Mouse (Mus musculus) midbrain, embryonic 10.5 days (tissue): Measurements from ENCODE around the gene Slc1a4. TPM values are rescaled to one million over a fixed set of nuclear protein-coding genes. Genes with fewer than 3 reads are reported as not detected.

Experiments used
- DNase-seq: peaks from one replicate; pipeline ENCODE4 v3.0.0-alpha.2; 2017; ENCODE audit warnings: low spot score
- H3K27ac ChIP-seq: fragments of 300-500 bp; sonication (generic); replicated peaks from 2 replicates; pipeline ENCODE4 v1.5.1; 2016; ENCODE audit warnings: mild to moderate bottlenecking
- H3K27me3 ChIP-seq: fragments of 300-500 bp; sonication (generic); 2 replicates; pipeline ENCODE4 v1.6.1; 2016; ENCODE audit warnings: low read depth, mild to moderate bottlenecking; ENCODE audit not compliant: poor library complexity, severe bottlenecking
- H3K36me3 ChIP-seq: fragments of 300-500 bp; sonication (generic); 2 replicates; pipeline ENCODE4 v1.6.1; 2016; ENCODE audit warnings: mild to moderate bottlenecking, moderate library complexity
- H3K4me1 ChIP-seq: fragments of 300-500 bp; sonication (generic); 2 replicates; pipeline ENCODE4 v1.6.1; 2016
- H3K4me3 ChIP-seq: fragments of 300-500 bp; sonication (generic); 2 replicates; pipeline ENCODE4 v1.5.1; 2016; ENCODE audit warnings: mild to moderate bottlenecking, moderate library complexity
- H3K9me3 ChIP-seq: fragments of 300-500 bp; sonication (generic); replicated peaks from 2 replicates; pipeline ENCODE4 v1.6.1; 2016; ENCODE audit warnings: mild to moderate bottlenecking
- WGBS: fragments of 180-500 bp; shearing (Covaris S2); methylation state at CpG from one replicate; pipeline ENCODE4 v1.1.7; 2016; 5-methylcytosine and 5-hydroxymethylcytosine counted together
- polyA plus RNA-seq: library from polyadenylated mRNA; unstranded; fragments of >200 nt; fragmentation: Nextera tagmentation; extraction: Ambion mirVana; gene quantifications from 2 replicates; pipeline ENCODE4 v1.2.1, GENCODE M21; 2016

Gene Slc1a4
- polyA plus RNA-seq = 14.8 and 19.4 TPM in 2 replicates

- H3K36me3 ChIP-seq = no peaks in the 10 kb centered on the region
- peaks cover 48% of the 10 kb centered on the region for H3K4me1 ChIP-seq
- H3K27ac ChIP-seq = peak within 1 kb of the TSS; percentile 94
- peak; percentile 97 for DNase-seq
- under 1% methylated on average over 48 of the region's 48 CpGs for WGBS
- no peaks in the 10 kb centered on the region for H3K27me3 ChIP-seq
- H3K4me3 ChIP-seq = peak within 1 kb of the TSS; percentile 80
- H3K9me3 ChIP-seq = no peaks in the 10 kb centered on the region
Measured at GRCm38 (mm10) chr11:20332561-20333514, at the start of gene Slc1a4. Gene Slc1a4, minus strand, starts transcription at chr11:20332713.

DNA sequence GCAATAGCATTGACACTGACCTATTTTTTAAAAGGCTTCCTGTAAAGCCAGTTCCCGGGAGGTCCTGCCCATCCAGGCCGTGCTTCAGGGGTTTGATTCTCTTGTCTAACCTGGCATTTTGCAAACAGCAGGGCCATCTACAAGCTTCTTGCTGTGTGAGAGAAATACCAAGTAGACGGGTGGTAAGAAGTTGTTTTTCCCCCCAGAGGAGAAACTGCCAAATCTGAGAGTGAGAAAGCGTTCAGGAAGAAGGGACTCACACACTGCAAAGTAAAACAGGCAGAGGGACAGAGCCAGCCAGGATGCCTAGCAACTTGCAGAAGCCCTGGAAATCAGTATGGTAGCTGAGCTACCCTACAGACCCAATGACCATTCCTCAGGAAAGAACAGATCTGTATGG lies 47.6 kb upstream of the Slc1a4 start:
- Histone ChIP-seq H3K4me3 (no peak overlapping the region), H3K27me3 (no peaks in the 10 kb centered on the region)
- WGBS = 81% methylated on average over 4 of the region's 4 CpGs

GRCm38 (mm10) chr11:20376642-20377041 lies 44.1 kb upstream of the Slc1a4 start:
- Histone ChIP-seq H3K27ac (no peak overlapping the region), H3K4me1 (no peaks in the 10 kb centered on the region), H3K9me3 (no peaks in the 10 kb centered on the region), H3K36me3 (no peaks in the 10 kb centered on the region), H3K4me3 (no peak overlapping the region), H3K27me3 (no peaks in the 10 kb centered on the region)
- 93% methylated on average over 7 of the region's 7 CpGs for WGBS
- no peak for DNase-seq

More for the DNA sequence above, 47.6 kb upstream of the Slc1a4 start:
- Histone ChIP-seq H3K27ac (no peak overlapping the region), H3K4me1 (no peaks in the 10 kb centered on the region), H3K36me3 (no peaks in the 10 kb centered on the region), H3K9me3 (no peaks in the 10 kb centered on the region)
- DNase-seq = no peak

DNA sequence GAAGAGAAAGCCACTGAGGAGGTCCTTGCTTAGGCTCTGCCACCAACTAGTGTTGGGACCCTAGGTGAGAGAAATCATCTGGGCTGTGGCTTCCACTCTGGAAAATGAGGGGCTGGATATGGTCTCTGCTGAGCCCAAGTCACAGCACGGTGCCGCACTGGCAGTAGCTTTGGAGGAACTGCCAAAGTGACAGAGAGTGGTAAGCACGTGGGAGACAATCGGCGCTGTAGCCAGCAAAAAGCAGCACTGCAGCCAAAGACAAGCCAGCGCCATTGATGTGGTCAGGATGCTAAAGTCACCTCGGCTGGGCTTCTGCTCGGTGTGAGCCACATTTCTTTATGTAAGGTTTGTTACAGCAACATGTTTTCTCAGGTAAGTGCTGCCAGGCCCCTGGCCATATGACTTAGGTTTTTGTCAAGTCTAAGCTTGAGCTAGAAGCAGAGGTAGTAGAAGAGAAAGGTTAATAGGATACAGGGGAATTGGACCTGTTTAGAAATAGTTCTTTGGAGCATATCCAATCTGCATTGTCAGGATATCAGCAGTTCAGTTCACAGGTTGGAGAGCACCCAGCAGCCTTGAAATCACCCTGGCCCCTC lies 40.2 kb upstream of the Slc1a4 start:
- Histone ChIP-seq H3K4me3 (no peak overlapping the region), H3K27me3 (no peaks in the 10 kb centered on the region), H3K9me3 (no peaks in the 10 kb centered on the region), H3K27ac (no peak overlapping the region), H3K4me1 (no peaks in the 10 kb centered on the region), H3K36me3 (no peaks in the 10 kb centered on the region)
- whole genome bisulfite sequencing = 84% methylated on average over 8 of the region's 8 CpGs
- no peak for DNase-seq

- no peaks in the 10 kb centered on the region for H3K36me3 ChIP-seq
- DNase-seq = no peak
- WGBS = 88% methylated on average over 2 of the region's 2 CpGs
- H3K4me3 ChIP-seq = no peak overlapping the region
- H3K27me3 ChIP-seq = no peaks in the 10 kb centered on the region
- H3K27ac ChIP-seq = no peak overlapping the region
- no peaks in the 10 kb centered on the region for H3K4me1 ChIP-seq
- H3K9me3 ChIP-seq = no peaks in the 10 kb centered on the region
Measured at GRCm38 (mm10) chr11:20370486-20370885, 38.0 kb upstream of the Slc1a4 start.

DNA sequence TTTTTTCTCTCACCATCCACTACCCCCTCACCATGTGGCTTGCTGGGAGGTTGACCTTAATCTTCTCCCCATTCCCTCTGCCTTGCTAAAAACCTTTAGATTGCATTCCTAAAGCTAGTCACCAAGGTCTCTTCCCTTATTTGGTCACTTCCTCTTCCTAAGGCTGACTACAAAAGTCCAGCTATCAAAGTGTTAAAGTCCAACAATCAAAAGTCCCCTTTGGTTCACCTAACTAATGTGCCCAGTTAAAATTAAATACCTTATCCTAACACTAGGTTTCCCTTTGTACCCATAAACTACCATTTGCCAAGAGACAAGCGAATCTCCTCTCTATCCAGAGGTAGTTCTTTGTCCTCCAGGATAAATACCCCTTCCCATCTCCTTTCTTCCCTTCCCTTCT lies 33.9 kb upstream of the Slc1a4 start:
- no peak overlapping the region for H3K4me3 ChIP-seq
- no peaks in the 10 kb centered on the region for H3K36me3 ChIP-seq
- H3K27ac ChIP-seq = no peak overlapping the region
- DNase-seq = no peak
- H3K27me3 ChIP-seq = no peaks in the 10 kb centered on the region
- no peaks in the 10 kb centered on the region for H3K4me1 ChIP-seq
- 83% methylated on average over 1 of the region's 1 CpGs for WGBS
- H3K9me3 ChIP-seq = 0 out of 2 replicates have a peak, but pooled peaks cover 3% of the 10 kb centered on the region

GRCm38 (mm10) chr11:20361354-20361753 lies 28.8 kb upstream of the Slc1a4 start:
- Histone ChIP-seq H3K27me3 (no peaks in the 10 kb centered on the region), H3K4me1 (peaks cover 13% of the 10 kb centered on the region), H3K36me3 (no peaks in the 10 kb centered on the region), H3K4me3 (no peak overlapping the region), H3K9me3 (0 out of 2 replicates have a peak, but pooled peaks cover 3% of the 10 kb centered on the region), H3K27ac (no peak overlapping the region)
- WGBS = 74% methylated on average over 3 of the region's 3 CpGs
- DNase-seq = no peak

DNA sequence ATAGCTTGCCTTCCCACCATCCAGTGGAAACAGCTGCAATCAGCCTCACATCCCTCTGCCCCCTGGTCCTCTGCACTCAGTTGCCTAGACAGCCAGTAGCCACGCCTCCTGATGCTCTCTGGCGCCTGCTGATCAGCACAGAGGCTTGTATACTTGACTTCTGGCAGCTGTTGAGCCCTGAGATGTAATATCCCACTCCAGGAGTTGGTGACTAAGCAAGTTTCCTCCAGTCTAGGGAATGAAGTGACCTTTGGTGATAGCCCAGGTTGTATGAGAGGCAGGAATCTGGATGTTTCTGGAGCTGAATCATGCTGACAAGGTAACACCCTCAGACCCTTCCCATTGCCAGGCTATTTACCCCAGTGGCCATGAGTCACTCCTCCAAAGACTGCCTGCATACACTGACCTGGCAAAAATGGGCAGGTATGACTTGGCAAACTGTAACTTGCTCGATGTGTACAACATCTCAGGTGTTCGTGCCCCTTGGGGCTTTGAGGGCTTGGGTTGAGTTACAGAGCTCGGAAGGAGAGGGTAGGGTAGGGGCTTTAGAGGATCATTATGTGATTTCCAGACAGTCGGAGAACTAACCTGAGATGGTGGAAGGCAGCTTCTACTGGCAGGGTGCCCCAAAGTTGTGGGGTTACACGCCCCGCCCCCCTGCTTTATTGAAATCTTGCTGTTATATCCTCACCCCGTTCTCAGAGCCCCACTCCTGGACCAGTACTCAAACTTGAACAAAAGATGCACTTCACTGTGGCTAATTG lies 25.4 kb upstream of the Slc1a4 start:
- 66% methylated on average over 9 of the region's 9 CpGs for WGBS
- DNase-seq = no peak

DNA sequence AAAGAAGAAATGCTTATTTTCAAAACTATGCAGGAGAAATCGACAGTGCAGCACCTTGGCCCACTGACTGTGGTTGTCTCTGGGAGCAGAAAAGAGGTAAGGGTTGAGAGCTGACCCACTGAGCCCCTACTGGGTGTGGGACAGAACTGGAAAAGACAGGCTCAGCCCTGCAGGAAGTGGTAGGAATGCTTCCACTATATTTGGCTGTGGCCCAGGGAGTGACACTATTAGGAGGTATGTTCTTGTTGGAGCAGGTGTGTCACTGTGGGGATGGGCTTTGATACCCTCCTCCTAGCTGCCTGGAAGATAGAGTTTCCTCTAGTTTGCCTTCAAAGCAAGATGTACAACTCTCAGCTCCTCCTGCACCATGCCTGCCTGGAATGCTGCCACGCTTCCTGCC lies 16.0 kb upstream of the Slc1a4 start:
- Histone ChIP-seq H3K27me3 (no peaks in the 10 kb centered on the region), H3K4me3 (no peak overlapping the region), H3K27ac (no peak overlapping the region), H3K9me3 (no peaks in the 10 kb centered on the region), H3K36me3 (no peaks in the 10 kb centered on the region), H3K4me1 (no peaks in the 10 kb centered on the region; the same call in 1 of the 2 replicates)
- DNase-seq = no peak
- WGBS = 80% methylated on average over 2 of the region's 2 CpGs

More for the DNA sequence above, 25.4 kb upstream of the Slc1a4 start:
- Histone ChIP-seq H3K4me3 (no peak overlapping the region), H3K4me1 (peaks cover 13% of the 10 kb centered on the region), H3K9me3 (no peaks in the 10 kb centered on the region), H3K27ac (no peak overlapping the region), H3K36me3 (no peaks in the 10 kb centered on the region), H3K27me3 (no peaks in the 10 kb centered on the region)

GRCm38 (mm10) chr11:20347548-20347947 lies 15.0 kb upstream of the Slc1a4 start:
- Histone ChIP-seq H3K27ac (no peak overlapping the region), H3K36me3 (no peaks in the 10 kb centered on the region), H3K4me1 (no peaks in the 10 kb centered on the region), H3K9me3 (no peaks in the 10 kb centered on the region), H3K27me3 (no peaks in the 10 kb centered on the region), H3K4me3 (no peak overlapping the region)
- no peak for DNase-seq
- 92% methylated on average over 6 of the region's 6 CpGs for WGBS

GRCm38 (mm10) chr11:20346369-20346768 lies 13.9 kb upstream of the Slc1a4 start:
- H3K27ac ChIP-seq = no peak overlapping the region
- H3K4me1 ChIP-seq = no peaks in the 10 kb centered on the region
- no peak overlapping the region for H3K4me3 ChIP-seq
- H3K36me3 ChIP-seq = no peaks in the 10 kb centered on the region
- no peaks in the 10 kb centered on the region for H3K27me3 ChIP-seq
- H3K9me3 ChIP-seq = no peaks in the 10 kb centered on the region
- WGBS = 94% methylated on average over 2 of the region's 2 CpGs
- DNase-seq = no peak

DNA sequence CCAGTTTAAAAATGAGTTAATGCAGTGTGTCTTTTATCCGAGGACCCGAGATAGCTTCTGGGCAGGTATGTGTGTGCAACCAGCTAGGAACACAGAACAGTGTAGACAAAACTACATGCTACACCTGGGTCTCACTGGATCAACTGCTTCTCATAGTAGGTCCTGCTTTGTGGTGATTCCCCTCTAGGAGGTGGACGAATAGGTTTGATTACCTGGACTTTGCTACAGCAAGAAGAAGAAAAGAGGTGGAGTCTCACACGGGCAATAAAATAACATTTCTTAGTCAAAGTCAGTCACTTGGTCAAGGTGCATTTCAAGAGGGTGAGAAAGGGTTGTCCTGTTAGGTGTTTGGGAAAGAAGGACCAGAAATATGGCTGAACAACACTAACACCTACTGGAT lies 11.4 kb upstream of the Slc1a4 start:
- DNase-seq = no peak
- 91% methylated on average over 4 of the region's 4 CpGs for WGBS
- no peaks in the 10 kb centered on the region for H3K4me1 ChIP-seq
- no peaks in the 10 kb centered on the region for H3K36me3 ChIP-seq
- H3K4me3 ChIP-seq = no peak overlapping the region
- no peak overlapping the region for H3K27ac ChIP-seq
- no peaks in the 10 kb centered on the region for H3K9me3 ChIP-seq
- no peaks in the 10 kb centered on the region for H3K27me3 ChIP-seq
